Mouse (Mus musculus) midbrain, postnatal 0 days (tissue): ENCODE measurements at regions not wholly inside any gene's neighbourhood (a gene's known extent, or its start where the extent isn't known, plus 50 kb on each side); places are given as distances from the start of the nearest gene placed in this dataset.

Experiments
- ATAC-seq: fragments of 200-750 bp; cut with Nextera tagmentation; 2 replicates; pipeline ENCODE4 v1.8.0; 2017; ENCODE audit warnings: moderate number of reproducible peaks, mild to moderate bottlenecking, moderate TSS enrichment, moderate library complexity; ENCODE audit not compliant: low FRiP score
- DNase-seq: peaks from one replicate; pipeline ENCODE4 v3.0.0-alpha.2; 2015; ENCODE audit warnings: low spot score
- H3K27ac ChIP-seq: fragments of 300-500 bp; sonication (generic); 2 replicates; pipeline ENCODE4 v1.5.1; 2014; ENCODE audit warnings: low read depth, mild to moderate bottlenecking, low read length, mixed read lengths
- H3K27me3 ChIP-seq: fragments of 300-500 bp; sonication (generic); 2 replicates; pipeline ENCODE4 v1.6.1; 2014; ENCODE audit warnings: low read length, control low read depth, mixed read lengths; ENCODE audit not compliant: insufficient read depth
- H3K36me3 ChIP-seq: fragments of 300-500 bp; sonication (generic); 2 replicates; pipeline ENCODE4 v1.6.1; 2014; ENCODE audit warnings: low read length, control low read depth, mixed read lengths; ENCODE audit not compliant: insufficient read depth
- H3K4me1 ChIP-seq: fragments of 300-500 bp; sonication (generic); 2 replicates; pipeline ENCODE4 v1.6.1; 2014; ENCODE audit warnings: mild to moderate bottlenecking, control low read depth, antibody characterized with exemption, low read length, mixed read lengths; ENCODE audit not compliant: insufficient read depth
- H3K4me2 ChIP-seq: fragments of 300-500 bp; sonication (generic); 2 replicates; pipeline ENCODE4 v1.6.1; 2014; ENCODE audit warnings: low read depth, mild to moderate bottlenecking, low read length, mixed read lengths; ENCODE audit not compliant: poor library complexity, severe bottlenecking
- H3K4me3 ChIP-seq: fragments of 300-500 bp; sonication (generic); 2 replicates; pipeline ENCODE4 v1.5.1; 2014; ENCODE audit warnings: low read depth, mild to moderate bottlenecking, low read length, moderate library complexity
- H3K9ac ChIP-seq: fragments of 300-500 bp; sonication (generic); replicated peaks from 2 replicates; pipeline ENCODE4 v1.6.1; 2014; ENCODE audit warnings: mild to moderate bottlenecking, low read length, moderate library complexity, mixed read lengths; ENCODE audit not compliant: poor library complexity, severe bottlenecking
- H3K9me3 ChIP-seq: fragments of 300-500 bp; sonication (generic); 2 replicates; pipeline ENCODE4 v1.6.1; 2016; ENCODE audit warnings: low read length, control low read depth
- CTCF ChIP-seq: IDR thresholded peaks from 2 replicates; pipeline ENCODE4 v1.5.1; 2016; ENCODE audit warnings: antibody characterized with exemption, mild to moderate bottlenecking
- WGBS: fragments of 180-500 bp; shearing (Covaris S2); extraction: QIAGEN DNeasy Blood & Tissue Kit; methylation state at CpG from one replicate; pipeline ENCODE4 v1.1.7; 2014; 5-methylcytosine and 5-hydroxymethylcytosine counted together

GRCm38 (mm10) chr13:40523115-40523514 lies 161.9 kb upstream of the Ofcc1 start:
- no peak for ATAC-seq
- Histone ChIP-seq H3K27ac (no peak overlapping the region), H3K9ac (no peak overlapping the region), H3K4me3 (no peak overlapping the region), H3K27me3 (no peaks in the 10 kb centered on the region), H3K9me3 (no peaks in the 10 kb centered on the region), H3K4me1 (no peaks in the 10 kb centered on the region), H3K36me3 (no peaks in the 10 kb centered on the region), H3K4me2 (no peak overlapping the region)
- 81% methylated on average over 2 of the region's 2 CpGs for WGBS
- DNase-seq: no peak
- TF ChIP-seq CTCF: no peak

DNA sequence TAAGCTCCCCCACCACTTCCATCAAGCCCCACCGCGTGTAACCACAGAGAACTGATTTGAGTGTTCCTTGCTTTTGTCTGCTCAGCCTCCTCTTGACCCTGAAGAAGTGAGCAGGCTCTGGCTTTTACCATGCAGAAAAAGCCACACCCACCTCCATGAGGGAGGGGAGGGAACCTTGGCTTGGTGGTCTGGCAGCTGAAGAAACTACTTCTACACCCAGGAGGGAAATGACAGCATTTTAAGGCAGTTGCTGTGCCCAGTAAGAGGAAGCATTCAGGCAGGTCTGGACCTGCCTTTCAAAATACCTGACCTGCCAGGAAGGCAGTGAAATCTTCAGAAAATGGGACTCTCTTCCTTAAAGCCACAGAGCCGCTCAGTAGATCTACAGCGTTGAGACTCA lies 156.9 kb upstream of the Ofcc1 start:
- Histone ChIP-seq H3K4me2 (no peak overlapping the region), H3K9me3 (no peaks in the 10 kb centered on the region), H3K36me3 (no peaks in the 10 kb centered on the region), H3K4me1 (no peaks in the 10 kb centered on the region), H3K9ac (no peak overlapping the region), H3K4me3 (no peak overlapping the region), H3K27me3 (no peaks in the 10 kb centered on the region), H3K27ac (no peak overlapping the region)
- no peak for TF ChIP-seq CTCF
- DNase-seq: no peak
- WGBS: 77% methylated on average over 4 of the region's 4 CpGs
- no peak for ATAC-seq

- DNase-seq: no peak
- Histone ChIP-seq H3K9me3 (no peaks in the 10 kb centered on the region), H3K27me3 (no peaks in the 10 kb centered on the region), H3K4me1 (no peaks in the 10 kb centered on the region), H3K4me2 (no peak overlapping the region), H3K9ac (no peak overlapping the region), H3K27ac (no peak overlapping the region), H3K4me3 (no peak overlapping the region), H3K36me3 (no peaks in the 10 kb centered on the region)
- no peak for ATAC-seq
- TF ChIP-seq CTCF: no peak
- 44% methylated on average over 1 of the region's 1 CpGs for WGBS
Observed at GRCm38 (mm10) chr13:40509290-40509689, 148.0 kb upstream of the Ofcc1 start.

DNA sequence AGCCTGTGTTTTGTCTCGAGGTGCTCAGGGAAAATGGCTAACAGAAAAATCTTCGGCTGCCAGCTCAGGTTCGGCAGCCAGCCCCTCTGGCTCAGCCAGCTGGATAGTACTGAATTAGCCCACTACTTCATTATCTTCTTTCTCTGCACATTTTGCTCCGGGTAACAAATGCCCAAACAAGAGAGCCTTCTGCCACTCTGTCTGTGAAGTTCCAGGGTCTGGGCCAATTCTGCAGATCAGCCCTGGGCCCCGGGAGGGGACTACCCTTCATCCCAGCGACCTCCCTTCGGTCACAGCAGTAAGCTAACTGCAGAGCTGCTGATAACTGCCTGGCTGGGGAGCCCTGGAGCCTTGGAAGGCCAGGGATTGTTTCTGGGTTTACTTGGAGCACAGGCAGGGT lies 119.6 kb upstream of the Ofcc1 start:
- Histone ChIP-seq H3K27ac (no peak overlapping the region), H3K4me1 (no peaks in the 10 kb centered on the region; the same call in 1 of the 2 replicates), H3K9me3 (no peaks in the 10 kb centered on the region), H3K4me2 (no peak overlapping the region), H3K9ac (no peak overlapping the region), H3K36me3 (no peaks in the 10 kb centered on the region), H3K27me3 (no peaks in the 10 kb centered on the region), H3K4me3 (no peak overlapping the region)
- 13% methylated on average over 7 of the region's 7 CpGs for WGBS
- no peak for TF ChIP-seq CTCF
- DNase-seq (peak; percentile 37), ATAC-seq (no peak)

GRCm38 (mm10) chr13:40472683-40473082 lies 111.4 kb upstream of the Ofcc1 start:
- WGBS: 83% methylated on average over 3 of the region's 3 CpGs
- no peak overlapping the region for H3K4me2 ChIP-seq
- H3K27ac ChIP-seq: no peak overlapping the region
- H3K36me3 ChIP-seq: no peaks in the 10 kb centered on the region
- H3K4me1 ChIP-seq: no peaks in the 10 kb centered on the region
- no peak for ATAC-seq
- no peaks in the 10 kb centered on the region for H3K9me3 ChIP-seq
- H3K27me3 ChIP-seq: no peaks in the 10 kb centered on the region
- no peak for DNase-seq
- no peak overlapping the region for H3K4me3 ChIP-seq
- no peak overlapping the region for H3K9ac ChIP-seq
- TF ChIP-seq CTCF: no peak

DNA sequence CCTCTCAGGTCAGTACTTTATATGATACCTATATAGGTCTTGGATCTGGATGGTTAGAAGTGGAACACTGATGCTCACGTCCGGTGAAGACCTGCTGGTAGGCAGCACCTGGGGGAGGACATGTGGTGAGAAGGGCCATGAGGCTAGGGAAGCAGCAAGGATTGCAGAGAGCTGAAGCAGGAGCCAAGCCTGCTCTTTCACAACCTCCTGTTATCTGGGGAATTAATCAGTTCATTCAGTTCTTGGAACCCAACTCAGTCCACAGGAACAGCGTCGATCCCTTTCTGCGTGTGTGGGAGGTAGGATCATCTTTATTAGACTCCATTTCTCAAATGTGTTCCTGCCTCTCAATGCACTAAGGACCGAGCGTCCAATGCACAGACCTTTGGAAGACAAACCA lies 107.9 kb upstream of the Ofcc1 start:
- ATAC-seq: no peak

More for the DNA sequence above, 107.9 kb upstream of the Ofcc1 start:
- Histone ChIP-seq H3K36me3 (no peaks in the 10 kb centered on the region), H3K4me3 (no peak overlapping the region), H3K27me3 (no peaks in the 10 kb centered on the region), H3K9me3 (no peaks in the 10 kb centered on the region), H3K4me1 (no peaks in the 10 kb centered on the region), H3K9ac (no peak overlapping the region), H3K27ac (no peak overlapping the region), H3K4me2 (no peak overlapping the region)
- no peak for TF ChIP-seq CTCF
- WGBS: 88% methylated on average over 7 of the region's 7 CpGs
- DNase-seq: no peak
